ENCODE assay signal across 8 mouse cellular contexts in genomic region chr17:56289371-56290331, GRCm38 (mm10). TPM values are rescaled to one million over a fixed set of nuclear protein-coding genes. Genes with fewer than 3 reads are reported as not detected.
DNase-seq lines count a peak whose midpoint lies in the region; ATAC-seq and TF ChIP-seq lines count a peak whose summit lies in the region.

No protein-coding gene starts in this region.

- peak overlapping the region; percentile 49 for H3K4me2 ChIP-seq in forebrain, embryonic 14.5 days (ENCODE audit: low read length)
- H3K4me2 ChIP-seq in hindbrain, embryonic 16.5 days (ENCODE audit: low read length) = peak overlapping the region; percentile 47
- H3K4me2 ChIP-seq in liver, embryonic 15.5 days = peak overlapping the region; percentile 88

- peaks cover 10% of the 10 kb centered on the region for H3K27me3 ChIP-seq in E14TG2a.4 (ENCODE audit: insufficient read depth, low read length)
- H3K27me3 ChIP-seq in forebrain, embryonic 14.5 days (replicated peaks; ENCODE audit: control insufficient read depth, insufficient read depth, low read length) = no peaks in the 10 kb centered on the region
- H3K27me3 ChIP-seq in hindbrain, embryonic 16.5 days (replicated peaks; ENCODE audit: control insufficient read depth, insufficient read depth, low read length) = no peaks in the 10 kb centered on the region
- no peaks in the 10 kb centered on the region for H3K27me3 ChIP-seq in liver, embryonic 15.5 days

- peak overlapping the region; percentile 36 for H3K9ac ChIP-seq in forebrain, embryonic 14.5 days (ENCODE audit: low read length)
- H3K9ac ChIP-seq in hindbrain, embryonic 16.5 days (ENCODE audit: low read depth, low read length) = peak overlapping the region; percentile 45; the same call in 1 of the 2 replicates
- peak overlapping the region; percentile 53 for H3K9ac ChIP-seq in liver, embryonic 15.5 days

- H3K9me3 ChIP-seq in E14TG2a.4 (ENCODE audit: low read length) = no peaks in the 10 kb centered on the region
- H3K9me3 ChIP-seq in forebrain, embryonic 14.5 days (replicated peaks; ENCODE audit: control insufficient read depth, low read length) = no peaks in the 10 kb centered on the region
- no peaks in the 10 kb centered on the region for H3K9me3 ChIP-seq in hindbrain, embryonic 16.5 days (ENCODE audit: control insufficient read depth, low read length)
- H3K9me3 ChIP-seq in liver, embryonic 15.5 days (replicated peaks) = no peaks in the 10 kb centered on the region

- peaks cover 29% of the 10 kb centered on the region for H3K36me3 ChIP-seq in E14TG2a.4 (ENCODE audit: insufficient read depth, low read length)
- H3K36me3 ChIP-seq in forebrain, embryonic 14.5 days (ENCODE audit: control insufficient read depth, insufficient read depth, low read length) = no peaks in the 10 kb centered on the region
- H3K36me3 ChIP-seq in hindbrain, embryonic 16.5 days (ENCODE audit: control insufficient read depth, insufficient read depth, low read length) = no peaks in the 10 kb centered on the region
- H3K36me3 ChIP-seq in liver, embryonic 15.5 days (replicated peaks) = peaks cover 17% of the 10 kb centered on the region

- WGBS in forebrain, embryonic 14.5 days = 3% methylated on average over 23 of the region's 23 CpGs
- 7% methylated on average over 23 of the region's 23 CpGs for WGBS in hindbrain, embryonic 16.5 days
- WGBS in liver, embryonic 15.5 days (ENCODE audit: insufficient replicate concordance) = 4% methylated on average over 23 of the region's 23 CpGs

- H3K4me3 ChIP-seq in E14TG2a.4 (replicated peaks; ENCODE audit: low read length) = peak overlapping the region; percentile 84
- H3K4me3 ChIP-seq in forebrain, embryonic 14.5 days (ENCODE audit: low read depth, low read length) = peak overlapping the region; percentile 29
- H3K4me3 ChIP-seq in hindbrain, embryonic 16.5 days (ENCODE audit: low read length) = peak overlapping the region; percentile 34
- H3K4me3 ChIP-seq in liver, embryonic 15.5 days (replicated peaks) = peak overlapping the region; percentile 60

- peaks cover 84% of the 10 kb centered on the region for H3K4me1 ChIP-seq in E14TG2a.4 (replicated peaks; ENCODE audit: low read depth, low read length)
- H3K4me1 ChIP-seq in forebrain, embryonic 14.5 days (ENCODE audit: control insufficient read depth, insufficient read depth, low read length) = peaks cover 15% of the 10 kb centered on the region
- peaks cover 10% of the 10 kb centered on the region for H3K4me1 ChIP-seq in hindbrain, embryonic 16.5 days (ENCODE audit: control insufficient read depth, insufficient read depth, low read depth, low read length)
- peaks cover 68% of the 10 kb centered on the region for H3K4me1 ChIP-seq in liver, embryonic 15.5 days (replicated peaks)

- peak overlapping the region; percentile 58 for H3K27ac ChIP-seq in forebrain, embryonic 14.5 days (ENCODE audit: low read depth, low read length)
- H3K27ac ChIP-seq in hindbrain, embryonic 16.5 days (ENCODE audit: low read depth, low read length) = peak overlapping the region; percentile 67
- peak overlapping the region; percentile 88 for H3K27ac ChIP-seq in liver, embryonic 15.5 days (replicated peaks)

- ATAC-seq in forebrain, embryonic 14.5 days = no peak
- no peak for ATAC-seq in hindbrain, embryonic 16.5 days
- peak; percentile 22 for ATAC-seq in liver, embryonic 15.5 days (ENCODE audit: insufficient read depth)

- no peak for TF ChIP-seq CTCF in E14TG2a.4 (conservative IDR thresholded peaks at IDR 0.05; ENCODE audit: low read length)

- peak; percentile 95 for DNase-seq in ZHBTc4 (ENCODE audit: low read depth, low spot score)
- DNase-seq in forebrain, embryonic 14.5 days (ENCODE audit: low spot score) = peak; percentile 46
- DNase-seq in neural tube, embryonic 10.5 days (ENCODE audit: extremely low spot score, low spot score) = peak; percentile 58
- no peak for DNase-seq in left cerebral cortex, adult 8-10 months (ENCODE audit: low spot score in 2 of 2)
- no peak for DNase-seq in cerebellum, adult 11 months

RNA-seq across cellular contexts. Expression of gene Plin3, which starts 3.0 kb away (rescaled TPM):
- polyA plus RNA-seq in forebrain, embryonic 14.5 days (2014; fragmentation: Nextera tagmentation; extraction: Ambion mirVana) = 15.3 and 17.8 TPM in 2 replicates
- 15.5 and 21.1 TPM in 2 replicates for polyA plus RNA-seq in hindbrain, embryonic 16.5 days (2015; fragmentation: Nextera tagmentation; extraction: Ambion mirVana)
- 33.3 and 36.0 TPM in 2 replicates for polyA plus RNA-seq in liver, embryonic 15.5 days (2015; fragmentation: Nextera tagmentation; extraction: Ambion mirVana)
- total RNA-seq in left cerebral cortex, adult 8-10 months (2022) = 10 to 100 TPM; 14.6 to 18.2 (median 15.4) TPM

RNA-seq across cellular contexts. Expression of gene Arrdc5, which starts 10.4 kb away (rescaled TPM):
- not detected in 2 replicates for polyA plus RNA-seq in forebrain, embryonic 14.5 days (2014; fragmentation: Nextera tagmentation; extraction: Ambion mirVana)
- polyA plus RNA-seq in hindbrain, embryonic 16.5 days (2015; fragmentation: Nextera tagmentation; extraction: Ambion mirVana) = not detected in 2 replicates
- not detected in 2 replicates for polyA plus RNA-seq in liver, embryonic 15.5 days (2015; fragmentation: Nextera tagmentation; extraction: Ambion mirVana)
- total RNA-seq in left cerebral cortex, adult 8-10 months (2022) = not detected

RNA-seq across cellular contexts. Expression of gene Ticam1, which starts 13.1 kb away (rescaled TPM):
- polyA plus RNA-seq in forebrain, embryonic 14.5 days (2014; fragmentation: Nextera tagmentation; extraction: Ambion mirVana) = 1.5 and 2.2 TPM in 2 replicates
- 1.5 and 1.9 TPM in 2 replicates for polyA plus RNA-seq in hindbrain, embryonic 16.5 days (2015; fragmentation: Nextera tagmentation; extraction: Ambion mirVana)
- 3.2 and 3.7 TPM in 2 replicates for polyA plus RNA-seq in liver, embryonic 15.5 days (2015; fragmentation: Nextera tagmentation; extraction: Ambion mirVana)
- 1 to 10 TPM; 5.7 to 8.4 (median 6.5) TPM for total RNA-seq in left cerebral cortex, adult 8-10 months (2022)

RNA-seq across cellular contexts. Expression of gene Uhrf1, which starts 13.5 kb away (rescaled TPM):
- polyA plus RNA-seq in forebrain, embryonic 14.5 days (2014; fragmentation: Nextera tagmentation; extraction: Ambion mirVana) = 38.9 and 47.4 TPM in 2 replicates
- 23.3 and 28.2 TPM in 2 replicates for polyA plus RNA-seq in hindbrain, embryonic 16.5 days (2015; fragmentation: Nextera tagmentation; extraction: Ambion mirVana)
- 96.8 and 109 TPM in 2 replicates for polyA plus RNA-seq in liver, embryonic 15.5 days (2015; fragmentation: Nextera tagmentation; extraction: Ambion mirVana)
- 1 to 10 TPM in 2 of 4 experiments, under 1 TPM in 2; 0.80 to 1.8 (median 1.3) TPM for total RNA-seq in left cerebral cortex, adult 8-10 months (2022)

RNA-seq across cellular contexts. Expression of gene Fem1a, which starts 33.0 kb away (rescaled TPM):
- 18.0 and 22.0 TPM in 2 replicates for polyA plus RNA-seq in forebrain, embryonic 14.5 days (2014; fragmentation: Nextera tagmentation; extraction: Ambion mirVana)
- polyA plus RNA-seq in hindbrain, embryonic 16.5 days (2015; fragmentation: Nextera tagmentation; extraction: Ambion mirVana) = 17.4 and 18.2 TPM in 2 replicates
- polyA plus RNA-seq in liver, embryonic 15.5 days (2015; fragmentation: Nextera tagmentation; extraction: Ambion mirVana) = 5.7 and 6.4 TPM in 2 replicates
- 10 to 100 TPM; 33.1 to 34.5 (median 33.8) TPM for total RNA-seq in left cerebral cortex, adult 8-10 months (2022)

Comparison
In these comparisons a context has a peak if more than half of its experiments do, and no peak if none do; other contexts are left out.
1. H3K4me3 ChIP-seq: peak in every context shown above with its lines; median percentile 84 in E14TG2a.4; 60 in liver, embryonic 15.5 days; 34 in hindbrain, embryonic 16.5 days; 29 in forebrain, embryonic 14.5 days.
2. DNase-seq: peak in ZHBTc4 (single experiment), forebrain, embryonic 14.5 days (single experiment) and neural tube, embryonic 10.5 days (single experiment); none in left cerebral cortex, adult 8-10 months (0 of 2) and cerebellum, adult 11 months (single experiment).
3. Peak in every context shown above with its lines, with median percentiles within 50 percentile points of each other: H3K27ac ChIP-seq, H3K4me2 ChIP-seq and H3K9ac ChIP-seq.